Mouse (Mus musculus) midbrain, postnatal 0 days (tissue): ENCODE results near the gene Olfr180. TPM values are rescaled to one million over a fixed set of nuclear protein-coding genes. Genes with fewer than 3 reads are reported as not detected.

Experiments used
- ATAC-seq: fragments of 200-750 bp; cut with Nextera tagmentation; 2 replicates; pipeline ENCODE4 v1.8.0; 2017; ENCODE audit warnings: moderate number of reproducible peaks, mild to moderate bottlenecking, moderate TSS enrichment, moderate library complexity; ENCODE audit not compliant: low FRiP score
- DNase-seq: peaks from one replicate; pipeline ENCODE4 v3.0.0-alpha.2; 2015; ENCODE audit warnings: low spot score
- H3K27ac ChIP-seq: fragments of 300-500 bp; sonication (generic); 2 replicates; pipeline ENCODE4 v1.5.1; 2014; ENCODE audit warnings: low read depth, mild to moderate bottlenecking, low read length, mixed read lengths
- H3K27me3 ChIP-seq: fragments of 300-500 bp; sonication (generic); 2 replicates; pipeline ENCODE4 v1.6.1; 2014; ENCODE audit warnings: low read length, control low read depth, mixed read lengths; ENCODE audit not compliant: insufficient read depth
- H3K36me3 ChIP-seq: fragments of 300-500 bp; sonication (generic); 2 replicates; pipeline ENCODE4 v1.6.1; 2014; ENCODE audit warnings: low read length, control low read depth, mixed read lengths; ENCODE audit not compliant: insufficient read depth
- H3K4me1 ChIP-seq: fragments of 300-500 bp; sonication (generic); 2 replicates; pipeline ENCODE4 v1.6.1; 2014; ENCODE audit warnings: mild to moderate bottlenecking, control low read depth, antibody characterized with exemption, low read length, mixed read lengths; ENCODE audit not compliant: insufficient read depth
- H3K4me2 ChIP-seq: fragments of 300-500 bp; sonication (generic); 2 replicates; pipeline ENCODE4 v1.6.1; 2014; ENCODE audit warnings: low read depth, mild to moderate bottlenecking, low read length, mixed read lengths; ENCODE audit not compliant: poor library complexity, severe bottlenecking
- H3K4me3 ChIP-seq: fragments of 300-500 bp; sonication (generic); 2 replicates; pipeline ENCODE4 v1.5.1; 2014; ENCODE audit warnings: low read depth, mild to moderate bottlenecking, low read length, moderate library complexity
- H3K9ac ChIP-seq: fragments of 300-500 bp; sonication (generic); replicated peaks from 2 replicates; pipeline ENCODE4 v1.6.1; 2014; ENCODE audit warnings: mild to moderate bottlenecking, low read length, moderate library complexity, mixed read lengths; ENCODE audit not compliant: poor library complexity, severe bottlenecking
- H3K9me3 ChIP-seq: fragments of 300-500 bp; sonication (generic); 2 replicates; pipeline ENCODE4 v1.6.1; 2016; ENCODE audit warnings: low read length, control low read depth
- CTCF ChIP-seq: IDR thresholded peaks from 2 replicates; pipeline ENCODE4 v1.5.1; 2016; ENCODE audit warnings: antibody characterized with exemption, mild to moderate bottlenecking
- WGBS: fragments of 180-500 bp; shearing (Covaris S2); extraction: QIAGEN DNeasy Blood & Tissue Kit; methylation state at CpG from one replicate; pipeline ENCODE4 v1.1.7; 2014; 5-methylcytosine and 5-hydroxymethylcytosine counted together
- polyA plus RNA-seq: library from polyadenylated mRNA; unstranded; fragments of >200 nt; fragmentation: Nextera tagmentation; extraction: Ambion mirVana; gene quantifications from 2 replicates; pipeline ENCODE4 v1.2.1, GENCODE M21; 2015
- total RNA-seq: library from RNA; depleted of rRNA; stranded (reverse); fragments of >200 nt; gene quantifications from 2 replicates; pipeline ENCODE4 v1.2.3, GENCODE M21; 2014; rRNA removed

Olfr180 gene
- not detected in 2 replicates for total RNA-seq
- not detected in 2 replicates for polyA plus RNA-seq

- H3K4me1 ChIP-seq: no peaks in the 10 kb centered on the region
- DNase-seq (no peak), ATAC-seq (no peak)
- TF ChIP-seq CTCF: no peak
- no peaks in the 10 kb centered on the region for H3K36me3 ChIP-seq
- H3K9ac ChIP-seq: no peak within 1 kb of the TSS
- no peaks in the 10 kb centered on the region for H3K9me3 ChIP-seq
- no peak within 1 kb of the TSS for H3K27ac ChIP-seq
- H3K4me2 ChIP-seq: no peak within 1 kb of the TSS
- no peak within 1 kb of the TSS for H3K4me3 ChIP-seq
- H3K27me3 ChIP-seq: no peaks in the 10 kb centered on the region
- 80% methylated on average over 4 of the region's 4 CpGs for WGBS
Observed at GRCm38 (mm10) chr16:58929292-58929691, at the start of gene Olfr180. Gene Olfr180, minus strand, starts transcription at chr16:58929392.

- WGBS: 63% methylated on average over 1 of the region's 1 CpGs
- H3K9ac ChIP-seq: no peak within 1 kb of the TSS
Observed at GRCm38 (mm10) chr16:58928655-58929054, 537 bp downstream of the Olfr180 start, which contains the start of gene Olfr181. Gene Olfr181, minus strand, starts transcription at chr16:58928755.

GRCm38 (mm10) chr16:58891963-58892362 lies 37.2 kb downstream of the Olfr180 start, which contains the start of gene Olfr178:
Gene Olfr178, minus strand, starts transcription at chr16:58892063.
- H3K27ac ChIP-seq: no peak within 1 kb of the TSS
- no peaks in the 10 kb centered on the region for H3K36me3 ChIP-seq
- 91% methylated on average over 3 of the region's 3 CpGs for WGBS
- H3K4me2 ChIP-seq: no peak within 1 kb of the TSS
- H3K27me3 ChIP-seq: no peaks in the 10 kb centered on the region
- no peaks in the 10 kb centered on the region for H3K9me3 ChIP-seq
- no peak within 1 kb of the TSS for H3K9ac ChIP-seq
- no peak for TF ChIP-seq CTCF
- no peak for ATAC-seq
- no peak within 1 kb of the TSS for H3K4me3 ChIP-seq
- no peak for DNase-seq
- no peaks in the 10 kb centered on the region for H3K4me1 ChIP-seq

More at GRCm38 (mm10) chr16:58928655-58929054, 537 bp downstream of the Olfr180 start, which contains the start of gene Olfr181:
- Histone ChIP-seq H3K36me3 (no peaks in the 10 kb centered on the region), H3K27ac (no peak within 1 kb of the TSS), H3K4me3 (no peak within 1 kb of the TSS), H3K27me3 (no peaks in the 10 kb centered on the region), H3K9me3 (no peaks in the 10 kb centered on the region), H3K4me1 (no peaks in the 10 kb centered on the region), H3K4me2 (no peak within 1 kb of the TSS)
- TF ChIP-seq CTCF: no peak
- ATAC-seq (no peak), DNase-seq (no peak)

GRCm38 (mm10) chr16:58884416-58884815 lies 44.8 kb downstream of the Olfr180 start:
- Histone ChIP-seq H3K4me3 (no peak overlapping the region), H3K4me2 (no peak overlapping the region), H3K9ac (no peak overlapping the region), H3K27me3 (no peaks in the 10 kb centered on the region), H3K36me3 (no peaks in the 10 kb centered on the region), H3K9me3 (no peaks in the 10 kb centered on the region), H3K27ac (no peak overlapping the region), H3K4me1 (no peaks in the 10 kb centered on the region)
- ATAC-seq (no peak), DNase-seq (no peak)
- TF ChIP-seq CTCF: no peak
- 94% methylated on average over 2 of the region's 2 CpGs for WGBS

- no peaks in the 10 kb centered on the region for H3K27me3 ChIP-seq
- H3K27ac ChIP-seq: no peak within 1 kb of the TSS
Observed at GRCm38 (mm10) chr16:58874668-58875067, 54.5 kb downstream of the Olfr180 start, which contains the start of gene Olfr177. Gene Olfr177, minus strand, starts transcription at chr16:58874768.

More at GRCm38 (mm10) chr16:58874668-58875067, 54.5 kb downstream of the Olfr180 start, which contains the start of gene Olfr177:
- no peak for DNase-seq
- Histone ChIP-seq H3K4me3 (no peak within 1 kb of the TSS), H3K9ac (no peak within 1 kb of the TSS), H3K4me2 (no peak within 1 kb of the TSS), H3K4me1 (no peaks in the 10 kb centered on the region), H3K36me3 (no peaks in the 10 kb centered on the region), H3K9me3 (no peaks in the 10 kb centered on the region)
- WGBS: 64% methylated on average over 1 of the region's 1 CpGs
- no peak for ATAC-seq
- TF ChIP-seq CTCF: no peak

Other genes with a start within 250 kb of the Olfr180 start
- gene Gpr15, start 210.3 kb downstream of the Olfr180 start, total RNA-seq: 0.11 and 2.1 TPM in 2 replicates
- gene Gpr15, start 210.3 kb downstream of the Olfr180 start, polyA plus RNA-seq: not detected in 2 replicates
- gene Cldnd1, start 201.5 kb downstream of the Olfr180 start, total RNA-seq: 74.2 and 96.9 TPM in 2 replicates
- 156 and 174 TPM in 2 replicates for gene Cldnd1, start 201.5 kb downstream of the Olfr180 start, polyA plus RNA-seq
- not detected in 2 replicates for gene Olfr172, start 166.2 kb downstream of the Olfr180 start, total RNA-seq
- not detected in 2 replicates for gene Olfr172, start 166.2 kb downstream of the Olfr180 start, polyA plus RNA-seq
- not detected in 2 replicates for gene Olfr173, start 129.1 kb downstream of the Olfr180 start, total RNA-seq
- gene Olfr173, start 129.1 kb downstream of the Olfr180 start, polyA plus RNA-seq: not detected in 2 replicates
- gene Olfr175-ps1, start 102.6 kb downstream of the Olfr180 start, total RNA-seq: not detected in 2 replicates
- gene Olfr175-ps1, start 102.6 kb downstream of the Olfr180 start, polyA plus RNA-seq: not detected in 2 replicates
- not detected in 2 replicates for gene Olfr177, start 54.6 kb downstream of the Olfr180 start, total RNA-seq
- not detected in 2 replicates for gene Olfr177, start 54.6 kb downstream of the Olfr180 start, polyA plus RNA-seq
- gene Olfr178, start 37.3 kb downstream of the Olfr180 start, total RNA-seq: not detected in 2 replicates
- gene Olfr178, start 37.3 kb downstream of the Olfr180 start, polyA plus RNA-seq: not detected in 2 replicates
- gene Olfr181, start 637 bp downstream of the Olfr180 start, total RNA-seq: not detected in 2 replicates
- not detected in 2 replicates for gene Olfr181, start 637 bp downstream of the Olfr180 start, polyA plus RNA-seq
- not detected in 2 replicates for gene Olfr183, start 66.0 kb upstream of the Olfr180 start, total RNA-seq
- not detected in 2 replicates for gene Olfr183, start 66.0 kb upstream of the Olfr180 start, polyA plus RNA-seq
- not detected in 2 replicates for gene Olfr186, start 100.9 kb upstream of the Olfr180 start, total RNA-seq
- gene Olfr186, start 100.9 kb upstream of the Olfr180 start, polyA plus RNA-seq: not detected in 2 replicates
- not detected in 2 replicates for gene Olfr187, start 110.4 kb upstream of the Olfr180 start, total RNA-seq
- gene Olfr187, start 110.4 kb upstream of the Olfr180 start, polyA plus RNA-seq: not detected in 2 replicates
- gene Olfr190, start 148.6 kb upstream of the Olfr180 start, total RNA-seq: not detected in 2 replicates
- gene Olfr190, start 148.6 kb upstream of the Olfr180 start, polyA plus RNA-seq: not detected in 2 replicates
- not detected in 2 replicates for gene Olfr191, start 160.4 kb upstream of the Olfr180 start, total RNA-seq
- gene Olfr191, start 160.4 kb upstream of the Olfr180 start, polyA plus RNA-seq: not detected in 2 replicates
- not detected in 2 replicates for gene Olfr193, start 182.5 kb upstream of the Olfr180 start, total RNA-seq
- gene Olfr193, start 182.5 kb upstream of the Olfr180 start, polyA plus RNA-seq: not detected in 2 replicates
- not detected in 2 replicates for gene Olfr194, start 191.7 kb upstream of the Olfr180 start, total RNA-seq
- not detected in 2 replicates for gene Olfr194, start 191.7 kb upstream of the Olfr180 start, polyA plus RNA-seq
- not detected in 2 replicates for gene Olfr195, start 217.7 kb upstream of the Olfr180 start, total RNA-seq
- gene Olfr195, start 217.7 kb upstream of the Olfr180 start, polyA plus RNA-seq: not detected in 2 replicates
- not detected in 2 replicates for gene Olfr196, start 241.1 kb upstream of the Olfr180 start, total RNA-seq
- gene Olfr196, start 241.1 kb upstream of the Olfr180 start, polyA plus RNA-seq: not detected in 2 replicates